Mouse (Mus musculus): Measurements from ENCODE around the gene Gm17482. TPM values are rescaled to one million over a fixed set of nuclear protein-coding genes. Genes with fewer than 3 reads are reported as not detected.

Gm17482 gene
- total and polyA plus RNA-seq, 2 experiments from 2014 or later: not detected

DNA sequence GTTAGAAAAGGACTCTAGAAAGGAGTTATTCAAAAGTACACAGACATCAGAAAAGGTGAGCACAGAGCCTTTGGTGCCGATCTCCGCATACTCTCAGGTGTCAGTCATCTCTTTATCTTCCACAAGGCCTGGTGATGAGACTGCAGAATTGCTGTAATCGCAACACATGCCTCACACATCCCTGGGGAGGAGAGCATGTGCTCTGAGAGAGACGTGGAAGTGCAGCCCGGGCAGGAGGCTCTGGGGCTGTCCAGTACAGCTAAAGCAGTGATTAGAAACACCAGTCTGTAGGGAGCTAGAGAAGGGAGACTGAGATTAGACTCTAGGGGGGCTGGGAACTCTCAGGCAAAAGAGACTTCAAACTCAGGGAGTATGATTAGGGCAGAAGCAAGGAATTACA lies 63.4 kb downstream of the Gm17482 start:
- no peaks in the 10 kb centered on the region for H3K27me3 ChIP-seq (ENCODE audit: insufficient read depth, low read length)
- H3K4me3 ChIP-seq (ENCODE audit: low read depth, low read length): no peak overlapping the region
- TF ChIP-seq CTCF (IDR thresholded peaks at IDR 0.05; ENCODE audit: low read depth): no peak
- no peak overlapping the region for H3K27ac ChIP-seq (ENCODE audit: low read depth, low read length)
- ATAC-seq: no peak
- no peaks in the 10 kb centered on the region; the same call in 1 of the 2 replicates for H3K4me1 ChIP-seq (ENCODE audit: insufficient read depth)
- H3K9ac ChIP-seq: no peak overlapping the region
- H3K4me2 ChIP-seq (ENCODE audit: low read depth): no peak overlapping the region
- no peak for DNase-seq
- H3K36me3 ChIP-seq (ENCODE audit: insufficient read depth): no peaks in the 10 kb centered on the region
- WGBS: 74% methylated on average over 5 of the region's 5 CpGs
- no peaks in the 10 kb centered on the region for H3K9me3 ChIP-seq (ENCODE audit: low read length)

DNA sequence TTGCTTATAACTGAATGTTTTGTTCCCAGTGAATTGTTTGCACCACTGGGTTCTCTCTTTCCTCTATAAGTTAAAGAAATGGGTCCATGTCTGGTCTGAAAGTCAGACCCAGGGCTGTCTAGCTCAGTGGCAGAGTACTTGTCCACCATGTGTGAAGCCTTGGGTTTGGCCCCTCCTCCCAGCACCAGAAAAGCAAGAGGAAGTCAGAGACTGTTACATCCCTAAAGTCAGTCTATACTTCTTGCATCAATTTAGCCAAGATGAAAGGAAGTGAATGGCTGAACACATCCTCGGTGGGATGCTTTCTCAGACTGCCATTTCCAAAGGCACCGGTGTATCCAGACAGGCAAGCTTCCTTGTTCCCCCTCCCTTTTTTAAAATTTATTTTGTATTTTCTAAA lies 63.9 kb downstream of the Gm17482 start:
- 88% methylated on average over 2 of the region's 2 CpGs for WGBS
- no peak for TF ChIP-seq CTCF (IDR thresholded peaks at IDR 0.05; ENCODE audit: low read depth)
- no peaks in the 10 kb centered on the region for H3K9me3 ChIP-seq (ENCODE audit: low read length)
- H3K27ac ChIP-seq (ENCODE audit: low read depth, low read length): no peak overlapping the region
- DNase-seq (no peak), ATAC-seq (no peak)
- no peaks in the 10 kb centered on the region for H3K27me3 ChIP-seq (ENCODE audit: insufficient read depth, low read length)
- no peaks in the 10 kb centered on the region; the same call in 1 of the 2 replicates for H3K4me1 ChIP-seq (ENCODE audit: insufficient read depth)
- H3K4me2 ChIP-seq (ENCODE audit: low read depth): no peak overlapping the region
- no peak overlapping the region for H3K9ac ChIP-seq
- H3K4me3 ChIP-seq (ENCODE audit: low read depth, low read length): no peak overlapping the region
- no peaks in the 10 kb centered on the region for H3K36me3 ChIP-seq (ENCODE audit: insufficient read depth)

DNA sequence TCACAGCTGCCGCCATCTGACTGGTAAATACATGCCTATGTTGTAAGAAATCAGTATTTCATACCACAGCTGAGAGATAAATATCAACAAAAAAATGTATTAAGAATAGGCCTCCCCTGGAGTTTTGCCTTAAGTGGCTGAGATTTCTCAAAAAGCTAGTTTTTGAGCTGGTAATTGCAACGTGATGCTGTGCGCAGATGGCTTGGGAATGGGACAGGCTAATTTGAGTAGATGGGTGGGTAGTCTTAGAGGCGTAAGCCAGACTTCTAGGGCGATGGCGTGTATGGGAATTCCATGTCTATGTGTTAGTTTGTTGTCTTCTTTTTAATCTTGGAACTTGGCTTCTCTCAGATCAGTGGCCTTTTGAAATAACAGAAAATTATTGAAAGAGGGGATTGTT lies 64.7 kb downstream of the Gm17482 start:
- DNase-seq (peak; percentile 43), ATAC-seq (no peak; the same call in 1 of the 2 replicates)
- no peak for TF ChIP-seq CTCF (IDR thresholded peaks at IDR 0.05; ENCODE audit: low read depth)
- Histone ChIP-seq H3K4me3 (ENCODE audit: low read depth, low read length) (no peak overlapping the region), H3K27me3 (ENCODE audit: insufficient read depth, low read length) (no peaks in the 10 kb centered on the region), H3K27ac (ENCODE audit: low read depth, low read length) (no peak overlapping the region), H3K36me3 (ENCODE audit: insufficient read depth) (no peaks in the 10 kb centered on the region), H3K9ac (no peak overlapping the region), H3K4me2 (ENCODE audit: low read depth) (no peak overlapping the region), H3K4me1 (ENCODE audit: insufficient read depth) (no peaks in the 10 kb centered on the region; the same call in 1 of the 2 replicates), H3K9me3 (ENCODE audit: low read length) (no peaks in the 10 kb centered on the region)
- 78% methylated on average over 6 of the region's 6 CpGs for WGBS

DNA sequence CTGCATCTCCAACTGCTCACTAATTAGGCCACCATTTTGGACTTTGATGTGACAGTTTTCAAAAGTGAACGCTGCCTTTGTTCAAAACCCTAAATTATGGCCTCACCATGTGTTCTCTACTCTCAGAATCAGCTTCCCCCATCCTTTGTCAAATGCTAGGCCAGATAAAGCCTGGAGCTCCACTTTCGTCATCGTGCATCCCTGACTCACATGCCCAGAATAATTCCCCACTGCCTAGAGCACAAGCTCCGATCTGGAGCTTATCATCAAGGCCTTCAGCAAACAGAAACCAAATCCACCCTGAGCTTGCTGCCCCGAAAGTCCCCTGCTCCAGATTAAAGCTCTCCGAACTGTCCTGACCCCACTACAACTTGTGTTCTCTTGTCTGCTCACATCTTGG lies 65.5 kb downstream of the Gm17482 start:
- DNase-seq (no peak), ATAC-seq (peak; percentile 47; the same call in 1 of the 2 replicates)
- H3K4me2 ChIP-seq (ENCODE audit: low read depth): no peak overlapping the region
- no peaks in the 10 kb centered on the region for H3K27me3 ChIP-seq (ENCODE audit: insufficient read depth, low read length)
- H3K4me3 ChIP-seq (ENCODE audit: low read depth, low read length): no peak overlapping the region
- no peak overlapping the region for H3K9ac ChIP-seq
- no peaks in the 10 kb centered on the region; the same call in 1 of the 2 replicates for H3K4me1 ChIP-seq (ENCODE audit: insufficient read depth)
- TF ChIP-seq CTCF (IDR thresholded peaks at IDR 0.05; ENCODE audit: low read depth): no peak
- H3K27ac ChIP-seq (ENCODE audit: low read depth, low read length): no peak overlapping the region
- H3K9me3 ChIP-seq (ENCODE audit: low read length): no peaks in the 10 kb centered on the region
- WGBS: 52% methylated on average over 6 of the region's 6 CpGs
- H3K36me3 ChIP-seq (ENCODE audit: insufficient read depth): no peaks in the 10 kb centered on the region

DNA sequence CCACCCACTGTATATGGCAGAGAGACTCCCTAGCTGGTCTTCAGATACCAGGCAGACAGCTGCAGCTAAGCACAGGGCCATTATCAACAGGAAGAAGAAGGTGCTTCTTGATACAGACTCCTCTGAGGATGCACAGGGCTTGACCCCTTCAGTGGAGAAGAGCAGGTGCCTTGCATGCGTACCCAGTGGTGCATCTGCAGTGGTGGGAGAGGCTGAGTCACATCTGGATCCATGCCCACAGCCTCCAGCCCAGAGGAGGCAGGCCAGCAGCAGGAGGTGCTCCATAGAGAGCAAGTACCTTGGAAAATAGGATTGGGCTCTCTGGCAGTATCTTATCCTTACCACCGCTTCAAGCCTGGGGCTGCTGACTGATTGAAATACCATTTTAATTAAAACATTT lies 66.7 kb downstream of the Gm17482 start:
- 75% methylated on average over 2 of the region's 2 CpGs for WGBS
- Histone ChIP-seq H3K4me3 (ENCODE audit: low read depth, low read length) (no peak overlapping the region), H3K27ac (ENCODE audit: low read depth, low read length) (no peak overlapping the region), H3K4me2 (ENCODE audit: low read depth) (no peak overlapping the region), H3K27me3 (ENCODE audit: insufficient read depth, low read length) (no peaks in the 10 kb centered on the region), H3K9ac (no peak overlapping the region), H3K4me1 (ENCODE audit: insufficient read depth) (no peaks in the 10 kb centered on the region; the same call in 1 of the 2 replicates), H3K9me3 (ENCODE audit: low read length) (no peaks in the 10 kb centered on the region), H3K36me3 (ENCODE audit: insufficient read depth) (no peaks in the 10 kb centered on the region)
- ATAC-seq: no peak
- no peak for TF ChIP-seq CTCF (IDR thresholded peaks at IDR 0.05; ENCODE audit: low read depth)
- DNase-seq: no peak

DNA sequence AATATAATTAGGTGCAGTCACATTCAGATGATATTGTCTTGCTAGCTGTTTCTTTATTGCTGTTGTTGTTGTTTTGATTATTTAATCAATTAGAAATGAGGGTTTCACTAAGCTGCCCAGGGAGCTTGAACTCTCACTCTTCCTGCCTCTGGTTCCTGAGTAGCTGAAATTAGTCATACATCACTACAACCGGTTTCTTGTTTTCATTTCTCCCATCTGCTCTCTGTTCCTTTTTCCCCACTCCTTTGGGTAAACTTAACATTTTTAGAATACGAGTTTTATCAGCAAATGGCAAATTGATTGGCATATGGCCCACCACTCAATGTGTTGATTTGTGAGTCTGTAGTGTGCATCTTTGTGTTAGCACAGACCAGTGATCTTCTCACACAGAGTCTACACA lies 80.0 kb downstream of the Gm17482 start:
- WGBS: 63% methylated on average over 2 of the region's 2 CpGs
- Histone ChIP-seq H3K4me1 (ENCODE audit: insufficient read depth) (no peaks in the 10 kb centered on the region), H3K36me3 (ENCODE audit: insufficient read depth) (no peaks in the 10 kb centered on the region), H3K27me3 (ENCODE audit: insufficient read depth, low read length) (no peaks in the 10 kb centered on the region), H3K27ac (ENCODE audit: low read depth, low read length) (no peak overlapping the region), H3K4me3 (ENCODE audit: low read depth, low read length) (no peak overlapping the region), H3K4me2 (ENCODE audit: low read depth) (no peak overlapping the region), H3K9ac (no peak overlapping the region), H3K9me3 (ENCODE audit: low read length) (no peaks in the 10 kb centered on the region)
- TF ChIP-seq CTCF (IDR thresholded peaks at IDR 0.05; ENCODE audit: low read depth): no peak
- DNase-seq (no peak), ATAC-seq (no peak)

Other genes starting within 250 kb of the Gm17482 start
- 33.7 and 37.5 TPM in 2 replicates for gene Tamm41, start 189.5 kb upstream of the Gm17482 start, total RNA-seq (2014; rRNA removed)
- 49.0 and 54.4 TPM in 2 replicates for gene Tamm41, start 189.5 kb upstream of the Gm17482 start, polyA plus RNA-seq (2015; fragmentation: Nextera tagmentation; extraction: Ambion mirVana)
- gene Syn2, start 92.4 kb upstream of the Gm17482 start, total RNA-seq (2014; rRNA removed): 80.1 and 91.1 TPM in 2 replicates
- gene Syn2, start 92.4 kb upstream of the Gm17482 start, polyA plus RNA-seq (2015; fragmentation: Nextera tagmentation; extraction: Ambion mirVana): 52.7 and 85.9 TPM in 2 replicates
- gene Timp4, start 24.9 kb downstream of the Gm17482 start, total RNA-seq (2014; rRNA removed): 9.6 and 10.0 TPM in 2 replicates
- gene Timp4, start 24.9 kb downstream of the Gm17482 start, polyA plus RNA-seq (2015; fragmentation: Nextera tagmentation; extraction: Ambion mirVana): 7.9 and 12.7 TPM in 2 replicates
- gene Pparg, start 133.6 kb downstream of the Gm17482 start, total RNA-seq (2014; rRNA removed): 0.52 and 0.77 TPM in 2 replicates
- 0.13 and 0.30 TPM in 2 replicates for gene Pparg, start 133.6 kb downstream of the Gm17482 start, polyA plus RNA-seq (2015; fragmentation: Nextera tagmentation; extraction: Ambion mirVana)